Mouse (Mus musculus) layer of hippocampus, adult 8-10 months (tissue): ENCODE data around the gene Odf2l. TPM values are rescaled to one million over a fixed set of nuclear protein-coding genes. Genes with fewer than 3 reads are reported as not detected.

Source experiments
- DNase-seq, 2 experiments: peaks; one replicate each; pipeline ENCODE4 v3.0.0; 2022; ENCODE audit warnings: low spot score in 2 of 2
- total RNA-seq, 4 experiments: library from RNA; stranded (reverse); gene quantifications; 2 replicates each; pipeline ENCODE4 v1.2.4; 2022

Gene Odf2l
- 10 to 100 TPM; 17.4 to 28.8 (median 21.7) TPM for total RNA-seq

GRCm38 (mm10) chr3:145118254-145119001, at the start of gene Odf2l:
TSS of gene Odf2l (plus strand) at chr3:145118588.
- peak; percentile 96 to 98 for DNase-seq

- no peak for DNase-seq
Measured at GRCm38 (mm10) chr3:145068964-145069363, 49.4 kb upstream of the Odf2l start.

- DNase-seq: no peak
Measured at GRCm38 (mm10) chr3:145072339-145072738, 46.0 kb upstream of the Odf2l start.

- no peak for DNase-seq
Measured at GRCm38 (mm10) chr3:145078405-145078804, 40.0 kb upstream of the Odf2l start.

GRCm38 (mm10) chr3:145080904-145081303, 37.5 kb upstream of the Odf2l start:
- DNase-seq: no peak

GRCm38 (mm10) chr3:145083081-145083480, 35.3 kb upstream of the Odf2l start:
- no peak for DNase-seq

- no peak for DNase-seq
Measured at GRCm38 (mm10) chr3:145086180-145086579, 32.2 kb upstream of the Odf2l start.

GRCm38 (mm10) chr3:145087857-145088598, 30.4 kb upstream of the Odf2l start:
- DNase-seq: no peak

GRCm38 (mm10) chr3:145099291-145099690, 19.1 kb upstream of the Odf2l start, which contains the start of gene Clca2:
TSS of gene Clca2 (minus strand) at chr3:145099443.
- no peak for DNase-seq

GRCm38 (mm10) chr3:145101891-145102555, 16.4 kb upstream of the Odf2l start:
- DNase-seq: no peak

- no peak for DNase-seq
Measured at GRCm38 (mm10) chr3:145103321-145103720, 15.1 kb upstream of the Odf2l start.

GRCm38 (mm10) chr3:145103770-145104169, 14.6 kb upstream of the Odf2l start:
- DNase-seq: no peak

- DNase-seq: no peak
Measured at GRCm38 (mm10) chr3:145105076-145105772, 13.2 kb upstream of the Odf2l start.

- no peak for DNase-seq
Measured at GRCm38 (mm10) chr3:145105773-145106504, 12.4 kb upstream of the Odf2l start.

- no peak for DNase-seq
Measured at GRCm38 (mm10) chr3:145115169-145115568, 3.2 kb upstream of the Odf2l start.

GRCm38 (mm10) chr3:145117637-145118036, 751 bp upstream of the Odf2l start:
- DNase-seq: no peak

- no peak for DNase-seq
Measured at GRCm38 (mm10) chr3:145119002-145119358, 592 bp downstream of the Odf2l start.

GRCm38 (mm10) chr3:145119425-145119824, 1.0 kb downstream of the Odf2l start:
- DNase-seq: no peak

- DNase-seq: no peak
Measured at GRCm38 (mm10) chr3:145126618-145127017, 8.2 kb downstream of the Odf2l start.

GRCm38 (mm10) chr3:145129356-145129755, 11.0 kb downstream of the Odf2l start:
- no peak for DNase-seq
